Mouse (Mus musculus) neutrophil, adult 5-6 weeks (primary cell): ENCODE measurements around the gene Mtor. TPM values are rescaled to one million over a fixed set of nuclear protein-coding genes. Genes with fewer than 3 reads are reported as not detected.

Source experiments
- ATAC-seq: fragments of 151-379, 151-347 bp; 2 replicates; pipeline ENCODE4 v1.8.0; 2017; ENCODE audit warnings: mild to moderate bottlenecking, moderate TSS enrichment; ENCODE audit not compliant: insufficient number of reproducible peaks, poor library complexity, low FRiP score, severe bottlenecking; ENCODE audit errors: extremely low read depth
- total RNA-seq: library from RNA; stranded (forward); fragments of 200-1000 nt; gene quantifications from 2 replicates; pipeline ENCODE4 v1.2.3, GENCODE M21; 2017

The Mtor gene
- total RNA-seq, 1 experiment from 2014 or later, result 21.1 TPM

DNA sequence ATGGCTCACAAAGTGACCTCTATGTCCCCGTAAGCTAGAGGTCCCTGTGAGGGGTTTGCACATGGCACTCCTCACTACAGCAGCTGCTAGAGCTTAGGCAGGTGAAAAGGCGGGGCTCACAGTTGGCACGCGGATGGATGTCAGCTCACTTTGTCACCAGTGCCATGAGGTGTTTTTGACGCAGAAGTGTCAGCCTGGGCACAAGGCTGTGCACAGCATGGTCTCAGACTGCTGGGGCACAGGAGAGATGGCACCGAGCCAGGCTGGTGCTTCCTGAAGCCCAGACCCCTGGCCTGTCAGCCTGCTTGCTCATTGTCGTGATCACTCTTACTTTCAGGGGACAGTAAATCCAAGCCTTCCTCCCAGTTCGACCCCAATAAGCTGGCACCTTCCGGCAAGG is 132.4 kb downstream of the Mtor start:
- ATAC-seq, result no peak

DNA sequence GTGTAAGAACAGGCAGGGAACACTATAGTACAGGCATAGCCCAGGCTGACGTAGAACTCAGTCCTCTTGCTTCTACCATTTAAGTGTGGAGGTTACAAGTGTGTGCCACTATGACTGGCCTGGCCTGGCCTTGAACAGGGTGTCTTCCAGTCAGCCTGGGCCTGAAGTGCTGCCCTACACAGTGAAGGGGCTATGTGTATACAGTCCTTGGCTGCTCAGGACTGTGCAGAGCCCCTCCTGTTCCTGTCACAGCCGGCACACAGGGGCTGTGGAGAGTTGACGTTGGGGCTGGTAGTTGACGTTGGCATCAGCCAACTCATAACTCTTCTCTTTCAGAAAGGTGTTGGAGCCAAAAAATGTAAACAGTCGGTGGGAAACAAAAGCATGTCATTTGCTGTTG is 133.0 kb downstream of the Mtor start:
- ATAC-seq, result no peak

DNA sequence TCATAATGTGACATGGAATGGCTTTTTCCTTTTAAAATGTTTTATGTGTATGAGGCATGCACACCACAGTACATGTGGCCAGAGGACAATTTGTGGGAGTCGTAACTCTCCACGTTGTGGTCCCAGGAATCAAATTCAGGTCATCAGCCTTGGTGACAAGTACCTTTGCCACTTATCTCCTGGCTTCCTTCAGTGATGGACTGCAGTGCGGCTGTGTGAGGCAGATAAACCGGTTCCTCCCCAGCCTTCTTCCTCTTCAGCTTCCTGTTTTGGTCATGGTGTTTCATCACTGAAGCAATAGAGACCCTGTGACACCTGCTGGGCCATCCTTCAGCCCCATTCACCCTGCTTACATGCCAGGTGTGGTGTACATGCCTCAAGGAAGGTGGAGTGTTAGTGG is 134.8 kb downstream of the Mtor start:
- ATAC-seq, result peak; percentile 70

DNA sequence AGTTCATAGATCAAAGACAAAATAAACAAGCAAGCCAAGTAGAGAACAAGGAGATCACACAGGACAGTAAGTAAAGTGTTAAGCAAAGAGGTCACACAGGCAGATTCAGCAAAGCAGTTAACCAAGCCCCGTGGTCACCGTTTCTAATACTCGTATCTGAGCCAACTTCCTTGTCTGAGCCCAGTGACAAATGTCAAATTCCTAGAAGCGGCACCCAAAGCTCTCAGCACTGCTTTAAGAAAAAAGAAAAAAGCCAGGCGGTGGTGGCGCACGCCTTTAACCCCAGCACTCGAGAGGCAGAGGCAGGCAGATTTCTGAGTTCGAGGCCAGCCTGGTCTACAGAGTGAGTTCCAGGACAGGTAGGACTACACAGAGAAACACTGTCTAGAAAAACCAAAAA is 138.2 kb downstream of the Mtor start:
- ATAC-seq, result no peak

DNA sequence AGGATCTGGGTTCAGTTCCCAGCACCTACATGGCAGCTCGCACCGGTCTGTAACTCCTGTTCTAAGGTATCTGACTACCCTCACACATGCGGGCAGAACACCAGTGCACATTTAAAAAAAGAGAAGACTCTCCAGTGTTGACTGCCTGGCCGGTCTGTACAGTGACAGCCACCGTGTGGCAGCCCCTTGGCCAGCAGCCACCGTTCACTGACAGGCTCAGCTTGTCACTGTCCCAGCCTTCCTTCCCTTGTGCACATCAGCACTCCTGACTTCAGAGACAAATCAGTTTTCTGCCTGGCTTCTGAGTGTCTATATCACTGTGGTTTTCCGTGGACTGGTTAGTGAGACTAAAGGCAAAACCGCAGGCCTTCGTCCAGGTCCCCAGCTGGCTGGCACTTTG is 140.4 kb downstream of the Mtor start:
- no peak for ATAC-seq

DNA sequence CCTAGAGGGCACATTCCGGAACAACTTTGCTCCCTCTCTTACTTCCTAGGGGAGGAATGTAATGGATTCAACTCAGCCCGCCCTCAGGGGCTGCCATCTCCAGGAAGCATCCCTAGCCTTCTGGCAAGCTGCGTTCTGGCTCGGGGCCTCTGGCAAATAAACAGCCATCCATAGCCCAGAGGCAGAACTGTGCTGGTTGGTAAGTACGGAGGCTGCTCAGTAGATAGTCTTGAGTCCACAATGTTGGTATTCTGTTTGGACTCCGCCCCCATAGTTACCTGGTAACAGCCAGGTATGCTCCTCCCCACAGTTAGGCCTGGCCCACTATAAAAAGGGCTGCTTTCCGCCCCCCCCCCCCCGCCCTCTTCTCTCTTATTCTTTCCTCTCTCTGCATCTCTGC is 141.2 kb downstream of the Mtor start:
- no peak for ATAC-seq

DNA sequence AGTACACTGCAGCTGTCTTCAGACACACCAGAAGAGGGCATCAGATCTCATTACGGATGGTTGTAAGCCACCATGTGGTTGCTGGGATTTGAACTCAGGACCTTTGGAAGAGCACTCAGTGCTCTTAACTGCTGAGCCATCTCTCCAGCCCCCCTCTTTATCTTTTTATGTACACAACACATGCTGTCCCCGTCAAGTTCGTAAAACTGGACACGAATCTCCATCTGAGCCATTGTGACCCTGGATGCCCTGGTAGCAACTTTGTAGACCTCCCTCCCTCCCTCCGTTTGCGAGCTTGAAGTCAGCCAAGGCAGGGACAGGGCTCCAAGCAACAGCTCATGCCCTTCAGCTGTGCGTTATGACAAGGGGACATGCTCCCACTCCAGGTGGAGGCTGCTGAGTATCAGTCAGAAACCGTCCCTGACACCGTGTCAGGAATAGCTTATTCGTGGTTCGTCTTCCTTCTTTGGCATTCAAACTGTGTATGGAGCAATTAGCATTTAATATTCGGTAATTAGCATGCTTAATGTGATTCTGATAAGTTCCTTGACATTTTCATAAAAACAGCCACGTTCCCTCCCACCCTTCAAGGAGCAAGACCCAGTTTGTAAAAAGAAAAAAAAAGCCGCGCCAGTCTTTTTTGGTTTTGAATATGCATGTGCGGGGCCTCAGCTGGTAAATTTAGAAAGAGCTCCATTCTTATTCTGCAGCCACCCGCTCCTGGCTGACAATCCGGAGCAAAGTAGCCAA is 142.2 kb downstream of the Mtor start:
- no peak for ATAC-seq

DNA sequence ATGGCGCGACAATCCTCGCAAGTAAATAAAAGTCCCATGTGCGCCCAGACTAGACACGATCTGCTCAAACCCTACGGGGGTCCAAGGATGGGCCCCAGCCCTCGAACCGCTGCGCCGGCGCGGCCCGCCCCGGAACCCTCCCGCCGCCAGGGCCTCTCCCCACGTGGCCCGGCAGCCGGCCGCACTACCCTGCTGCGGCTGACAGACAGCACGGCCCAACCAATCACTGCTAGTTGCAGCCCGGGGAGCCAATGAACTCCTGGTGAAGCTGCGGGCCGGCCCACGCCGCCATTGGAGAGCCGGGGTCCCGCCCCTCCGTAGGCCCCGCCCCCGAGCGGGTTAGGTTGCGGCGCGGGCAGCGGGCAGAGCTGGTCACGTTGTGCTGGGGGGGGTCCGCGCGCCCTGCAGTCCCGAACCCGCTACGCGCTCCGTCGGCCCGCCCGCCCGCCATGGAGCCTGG is 142.8 kb downstream of the Mtor start, which contains the start of gene Srm:
Gene Srm, plus strand, starts transcription at position 333 of the 460 bp plus-strand sequence.
- ATAC-seq, result peak; percentile 98

DNA sequence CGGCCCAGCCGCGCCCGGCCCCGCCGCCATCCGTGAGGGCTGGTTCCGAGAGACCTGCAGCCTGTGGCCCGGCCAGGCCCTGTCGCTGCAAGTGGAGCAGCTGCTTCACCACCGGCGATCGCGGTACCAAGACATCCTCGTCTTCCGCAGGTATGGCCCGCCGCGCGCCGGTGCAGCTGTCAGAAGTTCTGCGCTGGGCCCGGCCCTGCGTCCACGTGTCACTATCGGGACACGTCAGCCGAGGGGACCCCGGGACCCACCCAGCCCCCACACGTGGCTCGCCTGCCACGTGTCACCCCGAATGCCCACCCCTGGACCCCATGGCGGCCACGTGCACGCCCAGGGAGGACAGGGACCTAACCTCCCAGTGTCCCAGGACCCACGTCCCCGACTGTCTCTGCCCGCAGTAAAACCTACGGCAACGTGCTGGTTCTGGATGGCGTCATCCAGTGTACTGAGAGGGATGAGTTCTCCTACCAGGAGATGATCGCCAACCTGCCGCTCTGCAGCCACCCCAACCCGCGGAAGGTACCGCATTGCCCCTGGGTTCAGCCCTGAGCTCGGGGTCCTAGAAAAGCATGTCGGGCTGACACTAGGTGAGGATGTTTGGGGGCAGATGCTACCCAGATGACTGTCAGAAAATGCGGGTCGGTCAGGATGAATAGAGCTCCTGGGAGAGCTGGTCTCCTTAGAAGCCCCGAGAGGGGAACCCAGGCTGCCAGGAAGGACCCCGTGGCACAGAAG is 143.4 kb downstream of the Mtor start:
- no peak for ATAC-seq

DNA sequence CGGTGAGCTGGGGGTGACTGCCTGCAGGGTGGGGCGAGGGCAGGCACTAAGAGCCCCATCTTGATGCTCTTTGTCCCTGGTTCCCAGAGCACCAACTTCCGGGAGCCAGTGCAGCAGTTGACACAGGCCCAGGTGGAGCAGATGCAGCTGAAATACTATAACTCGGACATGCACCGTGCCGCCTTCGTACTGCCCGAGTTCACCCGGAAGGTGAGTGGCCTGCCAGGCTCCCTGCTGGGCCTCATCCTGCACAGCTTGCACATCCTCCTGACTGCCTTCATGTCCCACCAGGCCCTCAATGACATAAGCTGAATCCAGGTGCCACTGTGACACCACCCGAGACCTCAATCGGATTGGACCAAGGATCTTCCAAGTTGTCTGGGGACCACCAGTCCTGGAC is 145.6 kb downstream of the Mtor start:
- no peak for ATAC-seq

DNA sequence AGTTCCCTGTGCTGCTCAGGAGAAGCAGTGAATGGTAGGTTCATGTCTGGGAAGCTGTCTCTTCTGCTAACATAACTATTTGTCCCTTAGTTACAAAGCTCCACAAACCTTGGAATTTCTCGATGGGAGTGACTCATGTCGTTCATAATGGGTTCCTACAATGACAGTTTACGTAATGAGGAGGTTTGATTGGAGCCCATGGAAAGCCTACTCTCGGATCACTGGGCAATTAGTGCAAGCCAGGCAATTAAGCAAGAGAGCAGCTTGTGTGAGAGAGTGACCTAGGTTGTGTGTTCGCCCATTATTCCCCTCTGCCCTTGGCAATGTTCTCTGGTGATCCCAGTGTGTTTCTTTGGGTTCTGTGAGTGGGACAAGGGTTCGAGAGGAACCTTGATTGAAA is 147.5 kb downstream of the Mtor start:
- no peak for ATAC-seq

DNA sequence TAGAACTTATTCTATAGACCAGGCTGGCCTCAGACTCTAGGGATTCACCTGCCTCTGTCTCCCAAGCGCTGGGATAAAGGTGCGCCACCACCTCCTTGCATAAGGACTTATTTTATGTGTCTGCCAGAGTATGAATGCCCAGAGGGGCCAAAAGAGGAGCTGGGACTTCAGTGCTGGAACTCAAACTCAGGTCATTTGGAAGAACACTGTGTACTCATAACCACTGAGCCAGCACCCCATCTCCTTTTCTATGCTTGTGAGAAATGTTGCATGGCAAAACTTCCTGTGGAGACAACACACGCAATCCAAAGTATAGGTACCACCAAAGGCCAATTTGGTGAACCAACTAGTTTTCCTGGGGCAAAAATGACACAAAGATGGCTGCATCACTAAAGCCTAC is 148.3 kb downstream of the Mtor start:
- ATAC-seq, result no peak

DNA sequence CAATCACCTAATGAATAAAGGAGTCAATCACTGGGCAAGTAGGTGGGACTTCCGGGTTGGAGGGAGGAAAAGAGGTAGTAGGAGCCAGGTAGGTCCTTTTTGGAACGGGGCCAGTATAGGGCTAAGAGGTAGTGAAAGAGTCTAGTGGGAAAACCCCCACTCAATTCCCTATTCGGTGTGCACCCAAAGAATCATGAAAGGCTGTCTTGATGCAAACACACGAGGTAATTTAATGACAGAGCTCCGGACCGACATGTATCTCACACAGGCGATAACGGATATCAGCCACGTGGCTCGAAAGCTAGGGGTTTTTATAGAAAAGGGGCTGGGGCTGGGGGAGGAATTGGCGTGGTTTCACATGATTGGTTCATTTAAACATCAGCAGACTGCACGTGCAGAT is 150.4 kb downstream of the Mtor start:
- ATAC-seq, result no peak

DNA sequence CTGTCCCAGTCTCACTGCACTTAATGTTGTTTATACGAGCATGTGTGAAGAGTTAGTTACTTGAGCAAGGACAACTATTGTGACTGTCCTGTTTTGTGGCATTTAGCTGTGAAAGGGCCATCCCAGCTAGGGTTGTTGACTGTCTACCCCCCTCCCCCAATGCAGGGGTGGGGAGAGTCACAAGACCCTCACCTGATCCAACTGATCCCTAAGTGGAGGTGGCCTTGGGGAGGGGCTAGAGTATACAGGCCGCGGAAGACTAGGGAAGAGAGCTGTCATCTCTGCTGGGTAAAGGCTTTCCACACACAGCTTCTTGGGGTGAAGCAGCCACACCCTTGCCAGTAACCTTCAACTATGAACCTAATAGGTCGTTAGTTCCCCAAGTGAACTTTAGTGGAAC is 151.9 kb downstream of the Mtor start:
- no peak for ATAC-seq

DNA sequence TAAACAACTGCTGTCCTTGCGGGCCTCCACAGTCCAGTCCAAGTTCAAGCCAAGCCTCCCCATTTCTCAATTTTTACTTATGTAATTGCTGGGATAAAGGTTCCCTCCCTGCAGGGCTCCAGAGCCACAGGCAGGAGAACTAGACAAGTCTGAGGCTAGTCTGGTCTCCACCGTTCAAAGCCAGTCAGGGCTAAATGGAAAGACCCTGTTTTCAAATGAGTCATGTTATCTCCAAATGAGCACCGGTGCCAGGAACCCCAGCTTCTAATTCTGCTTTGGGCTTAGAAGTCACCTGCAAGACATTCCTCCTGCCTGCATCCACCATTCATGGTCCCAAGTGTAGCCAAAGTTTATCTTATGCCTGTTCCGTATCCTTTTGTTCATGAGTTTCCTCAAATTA is 153.5 kb downstream of the Mtor start:
- no peak for ATAC-seq

DNA sequence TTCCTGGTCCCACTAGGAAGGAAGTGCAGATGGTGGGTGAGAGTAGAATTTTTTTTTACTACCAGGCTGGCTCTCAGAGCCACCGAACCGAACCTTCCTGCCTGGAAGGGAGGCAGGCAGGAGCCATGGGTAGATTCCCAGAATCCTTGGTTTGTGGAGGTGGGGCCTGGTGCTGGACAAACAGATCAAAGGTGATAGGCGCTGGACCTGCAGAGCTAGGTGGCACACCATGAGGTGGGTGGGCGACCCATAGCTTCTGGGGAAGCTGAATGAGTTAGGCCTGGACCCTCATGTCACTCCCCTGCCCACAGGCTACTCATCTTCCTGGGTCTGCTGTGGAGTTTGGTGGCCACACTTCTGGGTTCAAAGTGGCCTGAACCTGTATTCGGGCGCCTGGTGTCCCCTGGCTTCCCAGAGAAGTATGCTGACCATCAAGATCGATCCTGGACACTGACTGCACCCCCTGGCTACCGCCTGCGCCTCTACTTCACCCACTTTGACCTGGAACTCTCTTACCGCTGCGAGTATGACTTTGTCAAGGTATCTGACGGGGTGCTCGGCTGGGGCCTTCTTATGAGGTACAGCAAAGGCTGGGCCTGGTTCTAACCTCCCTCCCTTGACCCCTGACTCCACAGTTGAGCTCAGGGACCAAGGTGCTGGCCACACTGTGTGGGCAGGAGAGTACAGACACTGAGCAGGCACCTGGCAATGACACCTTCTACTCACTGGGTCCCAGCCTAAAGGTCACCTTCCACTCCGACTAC is 154.1 kb downstream of the Mtor start, which contains the start of gene Masp2:
Gene Masp2, plus strand, starts transcription at position 198 of the 764 bp plus-strand sequence.
- no peak for ATAC-seq

DNA sequence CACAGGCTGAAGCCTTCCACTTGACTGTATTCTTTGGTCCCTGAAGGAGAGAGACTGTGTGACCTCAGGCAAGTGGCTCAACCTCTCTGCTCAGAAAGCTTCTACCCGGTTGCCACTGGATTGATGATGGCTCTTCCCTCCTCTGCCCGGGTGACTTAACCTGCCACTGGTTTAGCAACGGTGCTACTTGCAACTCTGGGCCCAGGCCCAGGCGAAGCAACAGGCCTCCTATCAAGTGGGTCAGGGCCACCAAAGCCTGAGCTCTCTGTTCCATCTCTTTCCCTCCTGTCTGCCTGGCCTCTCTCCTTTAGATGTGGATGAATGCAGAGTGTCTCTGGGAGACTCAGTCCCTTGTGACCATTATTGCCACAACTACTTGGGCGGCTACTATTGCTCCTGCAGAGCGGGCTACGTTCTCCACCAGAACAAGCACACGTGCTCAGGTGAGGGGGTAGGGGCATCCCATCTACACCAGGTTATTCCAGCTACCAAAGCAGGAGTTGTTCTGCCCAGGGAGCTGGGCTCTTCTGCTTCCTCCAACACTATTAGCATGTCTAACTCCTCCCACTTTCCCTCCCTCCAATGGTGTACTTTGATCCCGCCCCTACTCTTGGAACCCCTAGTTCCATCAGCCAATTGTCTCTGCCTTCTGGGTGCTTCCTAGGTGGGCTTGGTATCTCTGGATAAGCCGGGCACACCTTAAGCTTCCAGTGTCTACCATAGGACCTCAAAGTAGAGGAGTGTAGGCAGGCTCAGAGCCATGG is 155.1 kb downstream of the Mtor start:
- ATAC-seq, result no peak

DNA sequence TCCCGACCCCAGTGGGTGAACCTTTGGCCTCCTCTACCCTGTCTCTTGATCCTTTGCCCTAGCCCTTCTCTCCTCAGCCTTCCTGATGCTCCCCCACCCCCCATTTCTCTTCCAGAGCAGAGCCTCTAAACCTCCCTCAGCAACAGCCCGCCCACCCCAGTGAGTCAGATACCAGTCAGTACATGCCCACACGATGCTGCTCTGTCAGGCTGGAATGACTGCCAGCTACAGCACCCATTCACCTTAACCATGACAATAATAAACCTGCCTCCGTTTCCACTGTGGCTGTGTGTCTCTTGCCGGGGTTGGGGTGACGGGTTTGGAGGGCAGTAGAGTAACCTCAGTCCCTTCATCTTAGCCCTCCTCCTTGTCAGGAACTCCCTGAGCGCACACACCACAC is 155.7 kb downstream of the Mtor start:
- ATAC-seq, result no peak
